9 mouse cellular contexts compared by ENCODE assay signal in genomic region chr17:9845451-9846075, GRCm38 (mm10).
DNase-seq lines count a peak whose midpoint lies in the region; ATAC-seq and TF ChIP-seq lines count a peak whose summit lies in the region.
"Had no signal": no experiment of that assay in that cellular context is flagged by ENCODE, and none has a peak within 500 bp of the region (broad histone marks: within the 10 kb centered on the region; RNA-seq: fewer than 3 reads in every experiment).

No protein-coding gene starts in this region.

- H3K9ac ChIP-seq in intestine, postnatal 0 days (ENCODE audit: low read depth, low read length) = no peak overlapping the region
- no peak overlapping the region for H3K9ac ChIP-seq in intestine, embryonic 15.5 days
- no peak overlapping the region for H3K9ac ChIP-seq in midbrain, embryonic 16.5 days (ENCODE audit: low read depth, low read length)
- no peak overlapping the region for H3K9ac ChIP-seq in midbrain, embryonic 13.5 days (replicated peaks)
- H3K9ac ChIP-seq in heart, postnatal 0 days (replicated peaks; ENCODE audit: low read depth, low read length) = no peak overlapping the region
- H3K9ac ChIP-seq in stomach, postnatal 0 days (ENCODE audit: low read length) = no peak overlapping the region
- H3K9ac ChIP-seq: embryonic facial prominence, embryonic 12.5 days had no signal

- TF ChIP-seq CTCF in intestine, postnatal 0 days (IDR thresholded peaks at IDR 0.05; ENCODE audit: low read depth) = peak; percentile 41
- peak; percentile 47 for TF ChIP-seq CTCF in heart, postnatal 0 days (IDR thresholded peaks at IDR 0.05; ENCODE audit: low read depth)
- peak; percentile 50 for TF ChIP-seq CTCF in stomach, postnatal 0 days (IDR thresholded peaks at IDR 0.05; ENCODE audit: low read depth)

- no peak for TF ChIP-seq EP300 in heart, postnatal 0 days (IDR thresholded peaks at IDR 0.05; ENCODE audit: low read depth)
- TF ChIP-seq EP300 in stomach, postnatal 0 days (optimal IDR thresholded peaks at IDR 0.05) = no peak

- 68% methylated on average over 4 of the region's 4 CpGs for WGBS in intestine, postnatal 0 days
- WGBS in intestine, embryonic 15.5 days = 67% methylated on average over 4 of the region's 4 CpGs
- WGBS in midbrain, embryonic 16.5 days = 70% methylated on average over 4 of the region's 4 CpGs
- WGBS in midbrain, embryonic 13.5 days = 76% methylated on average over 4 of the region's 4 CpGs
- 38% methylated on average over 4 of the region's 4 CpGs for WGBS in heart, postnatal 0 days
- WGBS in stomach, postnatal 0 days = 61% methylated on average over 4 of the region's 4 CpGs

- no peak overlapping the region for H3K27ac ChIP-seq in intestine, postnatal 0 days (ENCODE audit: low read depth, low read length)
- no peak overlapping the region for H3K27ac ChIP-seq in intestine, embryonic 15.5 days
- H3K27ac ChIP-seq in midbrain, embryonic 16.5 days (ENCODE audit: low read length) = 0 out of 2 replicates have a peak overlapping the region, but pooled peaks have one; percentile 8
- H3K27ac ChIP-seq in midbrain, embryonic 13.5 days = no peak overlapping the region
- H3K27ac ChIP-seq in heart, postnatal 0 days (ENCODE audit: low read depth) = peak overlapping the region; percentile 14; the same call in 1 of the 2 replicates
- no peak overlapping the region for H3K27ac ChIP-seq in stomach, postnatal 0 days (replicated peaks)
- H3K27ac ChIP-seq: embryonic facial prominence, embryonic 12.5 days had no signal

- no peaks in the 10 kb centered on the region for H3K9me3 ChIP-seq in intestine, postnatal 0 days (ENCODE audit: control insufficient read depth)
- no peaks in the 10 kb centered on the region for H3K9me3 ChIP-seq in intestine, embryonic 15.5 days
- no peaks in the 10 kb centered on the region for H3K9me3 ChIP-seq in midbrain, embryonic 16.5 days (replicated peaks; ENCODE audit: control insufficient read depth, low read length, poor library complexity, severe bottlenecking)
- no peaks in the 10 kb centered on the region for H3K9me3 ChIP-seq in midbrain, embryonic 13.5 days
- no peaks in the 10 kb centered on the region for H3K9me3 ChIP-seq in heart, postnatal 0 days (replicated peaks; ENCODE audit: control insufficient read depth, low read length)
- H3K9me3 ChIP-seq in stomach, postnatal 0 days (ENCODE audit: control insufficient read depth, low read length) = no peaks in the 10 kb centered on the region
- H3K9me3 ChIP-seq: embryonic facial prominence, embryonic 12.5 days had no signal

- no peak overlapping the region for H3K4me3 ChIP-seq in intestine, postnatal 0 days (ENCODE audit: low read depth, low read length)
- H3K4me3 ChIP-seq in intestine, embryonic 15.5 days (replicated peaks) = no peak overlapping the region
- H3K4me3 ChIP-seq in midbrain, embryonic 16.5 days (ENCODE audit: low read depth, low read length) = no peak overlapping the region
- H3K4me3 ChIP-seq in midbrain, embryonic 13.5 days (replicated peaks) = no peak overlapping the region
- no peak overlapping the region for H3K4me3 ChIP-seq in heart, postnatal 0 days (ENCODE audit: low read depth, low read length)
- no peak overlapping the region for H3K4me3 ChIP-seq in stomach, postnatal 0 days (ENCODE audit: low read depth, low read length)
- H3K4me3 ChIP-seq: embryonic facial prominence, embryonic 12.5 days; megakaryocyte, embryonic 14.5 days had no signal

- H3K4me1 ChIP-seq in intestine, postnatal 0 days (replicated peaks; ENCODE audit: control insufficient read depth, insufficient read depth, low read length) = no peaks in the 10 kb centered on the region
- no peaks in the 10 kb centered on the region for H3K4me1 ChIP-seq in intestine, embryonic 15.5 days (replicated peaks)
- no peaks in the 10 kb centered on the region for H3K4me1 ChIP-seq in midbrain, embryonic 16.5 days (ENCODE audit: control insufficient read depth, insufficient read depth, low read length)
- H3K4me1 ChIP-seq in midbrain, embryonic 13.5 days (replicated peaks) = 0 out of 2 replicates have a peak, but pooled peaks cover 14% of the 10 kb centered on the region
- 0 out of 2 replicates have a peak, but pooled peaks cover 7% of the 10 kb centered on the region for H3K4me1 ChIP-seq in heart, postnatal 0 days (ENCODE audit: control insufficient read depth, insufficient read depth)
- H3K4me1 ChIP-seq in stomach, postnatal 0 days (replicated peaks; ENCODE audit: control insufficient read depth, insufficient read depth) = no peaks in the 10 kb centered on the region
- H3K4me1 ChIP-seq: embryonic facial prominence, embryonic 12.5 days; megakaryocyte, embryonic 14.5 days had no signal

- DNase-seq in heart, postnatal 0 days (ENCODE audit: low spot score) = no peak
- DNase-seq in stomach, postnatal 0 days (ENCODE audit: low spot score) = peak; percentile 15
- no peak for DNase-seq in thymus, adult 18-20 months

- H3K4me2 ChIP-seq in intestine, postnatal 0 days (replicated peaks; ENCODE audit: low read depth) = no peak overlapping the region
- no peak overlapping the region for H3K4me2 ChIP-seq in intestine, embryonic 15.5 days (replicated peaks)
- H3K4me2 ChIP-seq in midbrain, embryonic 16.5 days (ENCODE audit: low read length) = no peak overlapping the region
- no peak overlapping the region for H3K4me2 ChIP-seq in midbrain, embryonic 13.5 days (replicated peaks)
- no peak overlapping the region for H3K4me2 ChIP-seq in heart, postnatal 0 days (ENCODE audit: low read depth, low read length)
- H3K4me2 ChIP-seq in stomach, postnatal 0 days (replicated peaks; ENCODE audit: low read depth) = no peak overlapping the region
- H3K4me2 ChIP-seq: embryonic facial prominence, embryonic 12.5 days had no signal

- H3K36me3 ChIP-seq in intestine, postnatal 0 days (ENCODE audit: control insufficient read depth, insufficient read depth) = no peaks in the 10 kb centered on the region
- H3K36me3 ChIP-seq in intestine, embryonic 15.5 days = no peaks in the 10 kb centered on the region
- H3K36me3 ChIP-seq in midbrain, embryonic 16.5 days (ENCODE audit: control insufficient read depth, insufficient read depth, low read length) = no peaks in the 10 kb centered on the region
- H3K36me3 ChIP-seq in midbrain, embryonic 13.5 days = no peaks in the 10 kb centered on the region
- H3K36me3 ChIP-seq in heart, postnatal 0 days (replicated peaks; ENCODE audit: control insufficient read depth, insufficient read depth, low read length) = no peaks in the 10 kb centered on the region
- H3K36me3 ChIP-seq in stomach, postnatal 0 days (ENCODE audit: control insufficient read depth, insufficient read depth, low read length) = no peaks in the 10 kb centered on the region
- H3K36me3 ChIP-seq: embryonic facial prominence, embryonic 12.5 days had no signal

- ATAC-seq in intestine, postnatal 0 days = no peak
- ATAC-seq in intestine, embryonic 15.5 days = no peak
- no peak for ATAC-seq in midbrain, embryonic 16.5 days
- no peak for ATAC-seq in midbrain, embryonic 13.5 days
- ATAC-seq in heart, postnatal 0 days (ENCODE audit: insufficient read depth, low read depth) = peak; percentile 63; the same call in 1 of the 2 replicates
- ATAC-seq in stomach, postnatal 0 days (ENCODE audit: low FRiP score, low TSS enrichment) = no peak

- no peaks in the 10 kb centered on the region for H3K27me3 ChIP-seq in intestine, postnatal 0 days (replicated peaks; ENCODE audit: control insufficient read depth, insufficient read depth, low read length)
- H3K27me3 ChIP-seq in intestine, embryonic 15.5 days (replicated peaks) = no peaks in the 10 kb centered on the region
- H3K27me3 ChIP-seq in midbrain, embryonic 16.5 days (ENCODE audit: control insufficient read depth, insufficient read depth, low read depth, low read length) = no peaks in the 10 kb centered on the region
- H3K27me3 ChIP-seq in midbrain, embryonic 13.5 days = no peaks in the 10 kb centered on the region
- no peaks in the 10 kb centered on the region for H3K27me3 ChIP-seq in heart, postnatal 0 days (ENCODE audit: control insufficient read depth, insufficient read depth, low read length)
- no peaks in the 10 kb centered on the region for H3K27me3 ChIP-seq in stomach, postnatal 0 days (ENCODE audit: control insufficient read depth, insufficient read depth, low read length)
- H3K27me3 ChIP-seq: embryonic facial prominence, embryonic 12.5 days; megakaryocyte, embryonic 14.5 days had no signal

Comparison
In these comparisons a context has a peak if more than half of its experiments do, and no peak if none do; other contexts are left out.
1. H3K27ac ChIP-seq: peak in midbrain, embryonic 16.5 days (single experiment) and heart, postnatal 0 days (single experiment); none in intestine, postnatal 0 days (single experiment), intestine, embryonic 15.5 days (single experiment), midbrain, embryonic 13.5 days (single experiment) and stomach, postnatal 0 days (single experiment).
2. Peak in every context shown above with its lines, with median percentiles within 50 percentile points of each other: CTCF ChIP-seq.